Mouse (Mus musculus) 3T3-L1 (cell line): ENCODE results near the gene Nelfb.
A peak's percentile ranks its signal among the peaks of the same experiment; 100 is the strongest.

Experiments used
- DNase-seq: peaks from one replicate; pipeline ENCODE4 v3.0.0-alpha.2; 2015; ENCODE audit warnings: low read depth, low spot score

Nelfb gene

DNA sequence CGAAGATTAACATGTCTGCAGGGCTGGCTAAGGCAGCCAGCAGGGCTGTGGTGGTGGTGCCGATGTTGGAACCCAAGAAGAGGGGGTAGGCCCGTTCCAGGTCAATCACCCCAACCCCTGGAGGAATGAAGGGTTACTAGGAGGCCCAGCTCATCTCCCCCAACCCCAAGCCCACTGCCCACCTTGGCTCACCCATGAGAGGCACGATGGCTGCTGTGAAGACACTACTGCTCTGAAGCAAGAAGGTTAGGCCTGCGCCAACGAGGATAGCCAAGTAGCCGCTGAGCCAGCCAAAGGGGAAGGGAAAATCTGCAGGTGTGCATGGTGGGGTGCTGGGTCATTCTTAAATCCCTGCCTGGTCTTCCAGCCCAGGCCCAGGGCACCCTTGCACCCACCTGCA lies 19.3 kb upstream of the Nelfb start:
- DNase-seq = no peak

DNA sequence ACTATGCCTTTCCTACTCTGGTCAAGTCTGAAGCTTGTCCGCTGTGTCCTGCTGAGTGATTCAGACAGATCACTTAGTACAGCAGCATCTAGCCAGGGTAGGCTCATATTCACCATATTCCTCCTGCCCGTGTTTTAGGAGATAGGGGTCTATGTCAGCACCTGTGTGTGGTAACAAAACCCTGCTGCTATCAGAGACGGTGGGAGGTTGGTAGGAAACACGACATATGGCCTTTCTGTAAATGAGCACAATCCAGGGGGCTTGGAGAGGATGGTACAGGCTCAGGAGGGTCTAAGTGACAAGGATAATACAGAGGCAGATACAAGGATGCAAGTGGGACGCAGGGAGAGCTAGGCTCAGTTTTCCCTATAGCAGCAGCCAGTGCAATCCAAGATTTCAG lies 18.3 kb upstream of the Nelfb start:
- no peak for DNase-seq

GRCm38 (mm10) chr2:25228995-25229530 lies 17.8 kb upstream of the Nelfb start:
- no peak for DNase-seq

GRCm38 (mm10) chr2:25228431-25228889 lies 17.2 kb upstream of the Nelfb start:
- DNase-seq = peak; percentile 93

GRCm38 (mm10) chr2:25227406-25227805 lies 16.1 kb upstream of the Nelfb start:
- no peak for DNase-seq

DNA sequence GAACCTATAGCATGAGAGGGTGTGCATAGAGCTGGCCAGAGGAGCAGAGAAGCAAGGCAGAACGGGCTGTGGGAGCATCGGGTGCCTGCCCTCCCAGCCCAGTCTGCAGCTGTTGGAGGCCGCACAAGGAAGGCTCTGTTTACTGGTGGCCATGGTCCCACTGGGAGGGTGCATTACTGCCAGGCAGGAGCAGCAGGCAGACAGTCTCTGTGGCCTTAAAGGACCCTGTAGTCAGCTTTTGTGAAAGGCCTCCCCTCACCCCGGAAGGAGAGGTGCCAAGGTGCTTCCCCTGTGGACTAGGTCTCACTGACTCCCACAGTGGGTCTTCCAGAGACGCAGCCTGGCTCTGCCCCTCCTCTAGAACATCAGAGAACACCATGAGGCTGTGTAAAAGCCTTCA lies 15.6 kb upstream of the Nelfb start:
- DNase-seq = no peak

DNA sequence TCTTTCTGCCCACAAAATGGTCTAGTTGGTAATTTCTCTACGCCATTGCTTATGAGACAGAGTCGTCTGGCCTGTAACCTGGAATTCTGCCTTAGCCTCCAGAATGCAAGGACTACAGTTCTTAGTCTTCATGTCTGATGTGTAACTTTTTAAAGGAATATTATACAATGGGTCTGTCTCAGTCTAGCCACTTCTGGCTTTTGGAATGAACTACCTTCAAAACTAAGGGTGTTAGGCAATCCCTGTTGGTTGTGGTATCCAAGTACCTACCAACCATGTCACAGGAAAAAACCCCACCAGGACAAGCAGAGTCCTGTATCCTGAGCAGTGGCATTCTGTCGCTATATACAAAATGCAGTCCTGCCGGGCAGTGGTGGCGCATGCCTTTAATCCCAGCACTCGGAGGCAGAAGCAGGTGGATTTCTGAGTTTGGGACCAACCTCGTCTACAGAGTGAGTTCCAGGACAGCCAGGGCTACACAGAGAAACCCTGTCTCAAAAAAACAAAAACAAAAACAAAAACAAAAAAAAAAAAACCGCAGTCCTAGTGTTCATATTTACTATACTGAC lies 14.6 kb upstream of the Nelfb start:
- DNase-seq = peak; percentile 20

DNA sequence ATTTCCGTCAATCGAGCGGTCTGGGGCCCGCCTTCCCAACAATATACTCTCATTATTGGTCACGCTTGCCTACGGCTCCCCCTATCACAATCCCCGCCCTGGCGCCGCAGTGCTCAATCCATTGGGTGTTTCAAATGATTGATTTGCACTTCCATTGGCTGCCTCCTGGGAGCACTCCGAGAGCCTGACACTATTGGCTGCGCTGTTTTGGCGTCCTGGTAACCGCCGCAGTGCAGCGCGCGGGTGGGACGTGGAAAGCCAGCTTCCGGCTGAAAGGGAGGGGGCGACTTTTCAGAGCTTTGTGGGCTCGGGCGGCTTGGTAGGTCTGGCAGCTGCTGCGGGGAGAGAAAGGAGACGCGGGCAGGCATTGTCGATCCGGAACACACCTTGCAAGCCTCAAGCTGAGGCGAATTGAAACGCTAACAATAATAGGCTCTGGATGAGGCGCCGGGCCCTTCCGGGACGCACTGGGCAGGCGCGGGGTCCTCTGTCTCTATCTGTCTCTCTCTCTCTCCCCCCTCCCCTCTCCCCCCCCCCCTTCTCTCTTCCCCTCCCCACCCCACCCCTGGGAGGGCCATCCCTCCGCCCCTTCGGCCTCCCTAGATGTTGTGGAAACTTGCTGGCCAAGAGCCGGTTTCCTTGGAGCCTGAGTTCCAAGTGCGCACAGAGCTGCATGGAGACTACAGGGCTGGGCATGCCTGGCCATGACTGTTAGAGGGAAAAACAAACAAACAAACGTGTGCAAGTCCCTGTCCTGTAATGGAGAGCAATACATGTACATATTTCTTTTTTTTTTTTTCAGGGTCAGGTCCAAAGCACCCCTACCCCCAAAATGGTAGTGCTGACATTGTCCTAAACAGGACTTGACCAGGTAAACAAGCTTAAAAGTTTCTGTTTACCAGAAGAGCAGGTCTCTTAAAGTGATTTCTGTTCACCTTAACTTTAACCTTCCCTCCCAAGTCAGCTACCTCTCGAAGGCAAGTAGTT lies 13.8 kb upstream of the Nelfb start:
- DNase-seq = peak; percentile 99

- DNase-seq = no peak
Observed at GRCm38 (mm10) chr2:25224492-25224765, 13.1 kb upstream of the Nelfb start, which contains the start of gene Tubb4b. TSS of gene Tubb4b (minus strand) at chr2:25224702.

DNA sequence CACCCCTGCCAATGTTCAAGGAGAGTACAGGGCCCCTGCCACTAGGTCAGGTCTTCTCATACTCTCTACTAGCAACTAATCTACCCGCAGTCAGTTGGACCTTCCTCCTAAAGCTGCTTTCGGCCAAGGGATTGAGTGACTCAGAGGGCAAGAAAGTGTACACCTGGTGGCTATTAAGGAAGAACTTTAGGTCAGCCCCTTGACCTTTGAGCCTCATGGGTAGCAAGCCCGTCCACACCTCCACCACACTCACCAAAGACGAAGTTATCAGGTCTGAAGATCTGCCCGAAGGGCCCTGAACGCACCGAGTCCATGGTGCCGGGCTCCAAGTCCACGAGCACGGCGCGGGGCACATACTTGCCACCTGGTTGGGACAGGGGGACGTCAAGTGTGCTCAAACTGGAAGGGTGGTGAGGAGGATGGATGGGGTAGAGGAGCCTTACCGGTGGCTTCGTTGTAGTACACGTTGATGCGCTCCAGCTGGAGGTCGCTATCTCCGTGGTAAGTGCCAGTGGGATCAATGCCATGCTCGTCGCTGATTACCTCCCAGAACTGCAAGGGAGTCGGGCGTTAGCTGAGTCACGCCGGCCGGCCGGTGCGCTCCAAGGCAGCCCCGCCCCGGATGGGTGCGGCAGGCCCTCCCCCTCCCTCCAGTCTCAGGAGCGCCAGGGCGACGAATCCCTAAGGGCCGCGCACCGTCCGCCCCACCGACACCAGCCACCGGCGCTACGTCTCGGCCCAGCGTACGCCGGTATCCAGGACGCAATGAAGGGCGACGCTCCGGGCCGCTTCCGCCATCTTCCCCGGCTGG lies 12.6 kb upstream of the Nelfb start:
- peak; percentile 81 for DNase-seq

DNA sequence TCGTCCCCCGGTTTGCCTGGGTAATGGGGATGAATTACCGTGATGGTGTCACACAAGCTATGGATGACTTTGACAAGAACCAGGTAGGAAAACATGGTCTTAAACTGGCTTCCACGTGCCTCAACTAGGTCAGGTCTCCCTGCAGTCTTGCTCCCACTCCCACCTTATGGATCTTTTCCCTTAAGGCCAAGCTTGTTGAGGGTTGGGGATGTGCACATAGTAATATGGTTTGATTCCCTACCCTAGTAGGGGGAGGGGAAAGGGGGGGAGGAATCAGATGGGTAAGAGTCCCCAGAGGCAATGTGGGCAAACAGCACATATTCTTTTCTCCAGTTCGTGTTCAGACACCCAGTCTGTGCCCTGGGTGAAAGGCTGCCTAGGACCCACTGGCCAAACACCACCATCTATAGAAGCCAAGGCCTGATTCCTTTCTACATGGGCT lies 10.1 kb upstream of the Nelfb start:
- no peak for DNase-seq

GRCm38 (mm10) chr2:25218445-25218844 lies 7.2 kb upstream of the Nelfb start, which contains the start of gene Fam166a:
TSS of gene Fam166a (plus strand) at chr2:25218745.
- no peak for DNase-seq

GRCm38 (mm10) chr2:25217666-25218065 lies 6.4 kb upstream of the Nelfb start:
- DNase-seq = no peak

- DNase-seq = no peak
Observed at GRCm38 (mm10) chr2:25214444-25214843, 3.2 kb upstream of the Nelfb start, which contains the start of gene Stpg3. TSS of gene Stpg3 (minus strand) at chr2:25214637.

DNA sequence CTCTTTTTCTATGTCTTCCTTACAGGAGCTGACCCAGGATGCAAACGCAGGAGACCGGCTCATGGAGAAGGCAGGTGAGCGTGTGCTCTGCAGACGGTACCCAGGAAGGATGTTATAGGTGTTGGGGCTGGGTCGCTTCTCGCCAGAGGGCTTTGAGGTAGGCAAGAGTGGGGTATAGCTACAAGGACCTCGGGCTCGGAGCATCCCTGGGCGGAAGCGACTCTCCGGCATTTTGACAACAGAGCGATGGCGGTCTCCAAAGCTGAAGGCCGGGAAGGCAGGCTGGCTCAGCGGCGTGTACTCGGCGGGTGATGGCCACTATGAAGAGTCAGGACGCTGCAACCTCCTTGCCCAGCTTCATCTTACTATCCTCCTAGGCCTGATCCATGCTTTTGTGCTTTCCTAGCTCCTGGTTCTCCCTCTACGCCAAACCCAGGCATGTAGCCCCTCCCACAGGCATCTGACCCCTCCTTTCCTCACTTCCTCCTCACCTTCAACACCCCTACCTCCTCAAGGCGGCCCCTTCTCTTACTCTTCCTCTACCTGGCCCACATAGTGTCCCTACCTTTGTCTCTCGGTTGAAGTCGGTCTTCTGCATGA lies 2.1 kb upstream of the Nelfb start:
- no peak for DNase-seq

DNA sequence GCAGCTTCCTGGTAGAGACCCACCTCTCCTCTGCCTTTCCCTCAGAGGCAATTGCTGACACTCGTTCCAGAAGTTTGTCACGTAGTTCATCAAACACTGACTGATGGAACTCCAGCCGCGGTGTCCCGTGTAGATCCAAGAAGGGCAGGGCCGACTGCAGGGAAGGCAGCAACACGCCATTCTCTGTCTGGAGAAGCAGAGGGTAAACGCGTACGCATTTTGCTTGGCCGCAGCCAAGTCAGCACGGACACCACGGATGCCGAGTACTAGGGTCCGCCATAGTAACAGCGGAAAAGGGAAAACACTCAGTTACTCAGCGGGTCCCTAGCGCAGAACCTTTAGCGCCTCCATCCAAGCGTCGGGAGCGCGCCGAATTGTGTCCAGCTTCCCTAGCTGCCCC lies 603 bp downstream of the Nelfb start:
- DNase-seq = no peak

DNA sequence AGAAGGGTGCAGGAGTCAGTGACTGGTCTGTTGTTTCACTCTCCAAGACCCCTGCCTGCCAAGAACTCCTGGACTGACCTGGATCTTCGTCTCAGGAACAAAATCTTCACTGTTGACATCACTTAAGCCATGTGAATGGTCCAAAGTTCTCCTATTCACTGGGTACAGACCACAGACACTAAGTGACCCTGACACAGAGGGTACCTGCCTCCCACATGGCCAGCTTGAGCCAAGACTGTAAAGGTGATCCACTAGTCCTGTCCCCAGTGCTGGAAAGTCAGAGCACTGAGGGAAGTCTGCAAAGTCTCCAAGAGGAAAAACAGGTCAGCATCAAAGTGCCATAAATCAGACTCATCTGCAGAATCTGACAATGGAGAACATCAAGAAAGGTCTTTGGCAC lies 3.7 kb downstream of the Nelfb start:
- no peak for DNase-seq

- no peak for DNase-seq
Observed at GRCm38 (mm10) chr2:25203631-25204214, 7.6 kb downstream of the Nelfb start.

DNA sequence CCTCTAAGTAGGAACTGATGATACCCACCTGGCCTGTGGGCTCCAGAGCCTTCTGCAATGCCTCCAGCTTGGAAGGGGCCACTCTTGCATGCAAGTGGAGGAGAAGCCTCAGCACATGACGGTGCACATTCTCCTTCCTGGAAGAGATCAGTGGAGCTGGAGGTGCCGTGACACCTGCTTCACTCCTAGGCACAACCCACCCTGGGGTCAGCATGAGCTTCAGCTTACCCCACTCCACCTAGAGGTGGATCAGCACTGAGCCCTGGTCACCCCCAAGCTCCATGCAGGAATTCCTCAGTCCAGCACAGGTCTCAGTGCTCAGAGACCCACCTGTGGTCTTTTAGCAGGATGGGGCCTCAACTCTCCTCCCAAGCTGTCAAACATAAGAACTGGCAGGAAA lies 10.7 kb downstream of the Nelfb start:
- DNase-seq = no peak

DNA sequence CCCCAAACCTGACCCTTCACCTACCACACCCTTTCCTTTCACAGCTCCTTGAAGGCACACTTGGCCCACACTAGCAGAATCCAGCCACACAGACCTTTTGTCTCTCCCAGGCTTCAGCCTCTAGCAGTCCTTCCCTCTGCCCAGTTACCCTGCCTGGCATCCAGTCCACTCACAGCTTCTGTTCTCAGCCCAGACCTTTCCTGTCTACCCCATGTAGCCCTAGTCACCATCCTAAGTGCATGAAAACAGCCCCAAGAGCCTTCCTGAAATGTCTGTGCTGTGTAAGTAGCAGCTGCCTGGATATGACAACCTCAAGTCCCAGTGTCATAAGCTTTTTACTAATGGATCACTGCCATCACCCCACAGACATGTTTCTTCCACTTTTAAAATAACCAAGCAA lies 13.3 kb downstream of the Nelfb start:
- no peak for DNase-seq

- DNase-seq = peak; percentile 48
Observed at GRCm38 (mm10) chr2:25197191-25197590, 14.1 kb downstream of the Nelfb start.
